Mouse (Mus musculus) layer of hippocampus, postnatal 25 days (tissue): ENCODE measurements around the gene Cyp4b1. TPM values are rescaled to one million over a fixed set of nuclear protein-coding genes. Genes with fewer than 3 reads are reported as not detected.
"Not testable (repeated sequence)": the region's sequence is repeated elsewhere in the genome, so short reads cannot be mapped to it uniquely, and the experiment has no call there.

Experiments
- DNase-seq, 2 experiments: peaks; one replicate each; pipeline ENCODE4 v3.0.0; 2022; ENCODE audit warnings: mixed read lengths in 2 of 2, low spot score in 1 of 2; ENCODE audit errors: extremely low spot score in 1 of 2
- total RNA-seq, 2 experiments: library from RNA; stranded (reverse); gene quantifications; 2 replicates each; pipeline ENCODE4 v1.2.3; 2021

Cyp4b1 gene
- 1 to 10 TPM in 1 of 2 experiments, under 1 TPM in 1; 0.87 to 1.4 TPM for total RNA-seq

DNA sequence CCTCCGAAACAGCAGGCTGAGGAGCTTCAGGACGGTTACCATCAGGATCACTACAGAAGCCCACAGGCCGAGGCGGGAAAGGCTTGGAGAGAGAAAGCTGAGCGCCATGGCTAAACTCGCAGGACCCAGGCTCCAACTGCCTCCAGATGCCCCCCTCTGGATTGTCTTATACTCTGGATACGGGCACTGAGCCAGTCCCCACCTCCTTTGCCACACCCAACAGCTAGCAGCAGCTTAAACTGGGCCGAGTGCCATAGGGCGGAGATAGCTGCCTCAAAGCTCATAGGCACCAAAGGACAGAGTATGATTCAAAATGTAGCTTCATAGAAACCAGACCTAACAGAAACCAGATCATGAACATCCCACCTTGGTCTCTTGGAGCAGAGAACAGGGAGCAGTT is at the start of gene Cyp4b1:
Cyp4b1 (minus strand) TSS at position 144 of the 400 bp plus-strand sequence.
- DNase-seq, result no peak

DNA sequence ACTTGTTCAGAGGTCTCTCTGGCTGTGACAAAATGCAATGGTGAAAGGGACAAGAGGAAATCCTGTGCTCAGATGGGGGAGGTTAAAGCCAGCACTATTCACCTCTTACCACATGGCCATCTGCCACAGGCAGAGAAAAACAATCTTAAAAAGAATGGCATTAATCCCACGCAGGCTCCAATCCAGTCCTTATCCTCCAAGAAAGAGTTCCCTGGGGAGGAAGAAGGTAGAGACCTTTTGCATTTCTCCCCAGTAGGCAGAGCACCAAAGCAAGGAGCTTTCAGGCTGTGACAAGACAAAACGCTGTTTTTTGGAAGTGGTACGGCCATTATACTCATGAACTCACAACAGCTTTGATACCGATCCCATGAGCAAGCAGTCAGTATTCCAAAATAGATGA is 38.8 kb upstream of the Cyp4b1 start:
- DNase-seq, result no peak

DNA sequence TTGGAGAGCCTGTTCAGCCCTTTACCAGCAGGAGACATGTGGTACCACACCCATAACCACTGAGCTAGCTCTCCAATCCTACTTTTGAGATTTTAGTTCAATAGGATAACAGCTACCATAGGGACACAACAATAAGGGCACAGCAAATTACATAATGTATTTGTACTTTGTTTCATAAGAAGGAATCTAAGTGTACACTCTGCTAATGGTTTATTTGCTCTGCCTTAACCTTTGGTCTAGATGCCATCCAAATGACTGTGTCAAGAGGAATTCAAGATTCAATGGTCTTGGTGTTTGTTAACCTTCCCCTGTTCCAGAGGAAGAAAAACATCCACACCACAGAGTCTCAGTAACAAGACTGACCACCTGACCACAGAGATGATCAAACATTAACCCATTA is 11.7 kb upstream of the Cyp4b1 start:
- DNase-seq, result no peak

DNA sequence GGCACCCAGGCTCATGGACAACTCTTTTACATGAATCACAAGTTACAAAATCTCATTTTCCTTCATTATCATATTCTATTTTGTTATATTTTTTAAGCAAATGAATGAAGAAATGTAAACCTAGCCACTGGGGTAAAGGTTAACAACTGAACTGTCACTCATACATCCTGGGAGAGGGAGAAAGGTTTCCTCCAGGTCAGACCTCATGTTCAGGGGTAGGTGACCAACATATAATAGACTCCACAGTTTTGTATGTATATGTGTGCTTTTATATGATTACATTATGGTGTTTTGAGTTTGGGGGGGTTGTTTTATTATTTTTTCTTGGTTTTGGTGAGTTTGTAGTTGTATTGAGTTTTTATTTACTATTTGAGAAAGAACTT is 10.3 kb upstream of the Cyp4b1 start:
- no peak for DNase-seq

DNA sequence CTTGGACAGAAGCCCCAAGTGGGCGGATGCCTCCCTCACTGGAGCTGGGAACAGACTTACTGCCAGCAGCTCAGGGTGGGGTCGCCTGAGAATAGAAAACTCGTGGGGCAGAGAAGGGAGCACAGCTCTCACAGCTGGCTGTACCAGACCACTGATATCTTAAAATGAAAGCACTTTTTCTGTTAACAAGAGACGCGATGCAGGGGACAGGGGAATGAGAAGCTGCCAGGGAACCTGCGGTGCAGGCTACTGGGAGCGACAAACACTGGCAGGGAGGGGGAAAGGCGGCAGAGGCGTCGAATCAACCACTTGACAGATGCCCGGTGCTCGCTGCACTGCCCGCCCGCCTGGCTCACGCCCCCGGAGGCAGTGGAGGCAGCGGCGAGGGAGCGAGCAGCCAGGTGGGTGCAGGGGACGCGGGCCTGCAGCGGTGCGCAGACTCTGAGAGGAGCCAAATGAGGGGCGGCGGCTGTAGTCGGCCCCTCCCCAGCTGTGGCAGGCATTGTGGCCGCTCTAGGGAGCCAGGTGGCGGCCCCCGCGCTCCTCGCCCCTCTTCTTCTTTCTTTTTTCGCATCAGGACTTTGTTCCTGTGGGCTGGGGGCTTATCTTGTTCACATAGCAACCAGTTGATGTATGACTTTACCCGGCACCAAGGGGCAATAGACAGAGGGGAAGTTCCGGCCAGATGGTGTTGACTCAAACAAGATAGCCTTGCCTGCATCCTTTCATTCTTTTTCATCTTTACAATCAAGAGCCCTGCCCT is 9.8 kb upstream of the Cyp4b1 start:
- peak; percentile 12 to 19 for DNase-seq

GRCm38 (mm10) chr4:115656535-115656922 is 9.0 kb upstream of the Cyp4b1 start:
- not testable (repeated sequence) for DNase-seq

DNA sequence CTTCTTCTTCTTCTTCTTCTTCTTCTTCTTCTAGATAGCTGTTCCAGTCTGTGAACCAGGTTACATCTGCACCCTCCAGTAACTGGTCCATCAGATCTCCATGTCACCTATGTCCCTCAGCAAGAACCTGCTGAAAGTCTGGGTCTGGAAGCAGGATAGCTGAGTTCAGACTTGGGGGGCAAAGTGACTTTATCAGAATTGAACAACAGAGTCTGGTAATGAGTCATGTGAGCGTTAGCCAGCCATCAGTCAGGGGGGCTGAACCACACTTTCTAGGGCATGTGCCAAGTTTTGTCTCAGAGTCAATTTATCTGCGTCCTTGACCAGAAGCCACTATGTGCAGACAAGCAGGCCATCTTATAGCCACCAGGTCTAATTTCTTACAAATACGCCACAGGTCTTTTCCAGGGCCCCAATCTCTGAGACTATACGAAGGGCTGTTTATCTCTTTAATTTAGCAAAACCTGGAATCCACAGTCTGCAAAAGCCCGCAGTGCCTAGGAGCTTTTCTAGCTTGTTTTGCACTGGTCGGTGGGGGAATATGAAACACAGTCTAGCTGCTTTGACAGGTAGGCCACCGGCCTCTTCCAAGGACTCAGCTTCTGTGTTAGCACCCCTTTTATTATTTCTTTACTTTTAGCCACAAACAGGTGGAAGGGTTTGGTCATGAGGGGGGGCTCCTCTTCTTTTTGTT is 8.5 kb upstream of the Cyp4b1 start:
- not testable (repeated sequence) for DNase-seq

- DNase-seq, result no peak
These were observed 3.3 kb upstream of the Cyp4b1 start for GRCm38 (mm10) chr4:115650866-115651265.

DNA sequence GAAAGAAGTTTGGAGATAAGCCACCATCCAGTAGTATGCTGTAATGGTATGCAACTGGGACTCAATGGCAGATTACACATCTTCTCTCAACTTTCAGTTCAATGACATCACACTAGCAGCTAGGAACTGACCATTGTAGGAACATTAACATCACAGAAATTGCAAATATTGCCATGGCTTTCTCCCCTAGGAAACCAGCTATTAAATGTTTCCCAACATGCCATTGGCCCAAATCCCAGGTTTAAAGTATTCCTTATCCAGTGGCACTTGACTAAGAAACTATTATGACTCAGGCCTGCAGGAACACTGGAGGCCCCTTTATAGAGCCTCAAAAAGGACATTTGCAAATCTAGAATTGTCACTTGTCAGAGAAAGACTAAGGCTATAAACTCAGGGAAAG is 1.8 kb upstream of the Cyp4b1 start:
- DNase-seq, result no peak

DNA sequence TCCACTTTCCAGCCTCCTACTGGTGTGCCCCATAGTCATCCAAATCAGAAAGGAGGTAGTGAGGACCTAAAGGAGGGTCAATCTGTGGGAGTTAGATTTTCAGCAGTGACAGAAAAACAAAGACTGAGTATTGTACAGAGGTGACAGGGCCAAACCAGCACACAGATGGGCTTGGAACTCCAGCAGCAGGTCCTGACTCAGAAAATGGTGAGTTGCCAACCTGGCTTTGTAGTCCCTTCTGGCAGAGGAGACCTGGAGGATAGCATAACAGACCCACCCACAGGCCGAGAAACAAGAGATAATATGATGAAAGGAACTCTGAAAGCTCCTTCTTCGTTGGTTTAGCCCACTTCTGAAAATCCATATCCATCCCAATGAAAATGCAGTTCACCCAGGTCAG is 1.2 kb upstream of the Cyp4b1 start:
- no peak for DNase-seq

GRCm38 (mm10) chr4:115645371-115645770 is 2.2 kb downstream of the Cyp4b1 start:
- no peak for DNase-seq

- DNase-seq, result no peak
These were observed 4.4 kb downstream of the Cyp4b1 start for GRCm38 (mm10) chr4:115642967-115643754.

DNA sequence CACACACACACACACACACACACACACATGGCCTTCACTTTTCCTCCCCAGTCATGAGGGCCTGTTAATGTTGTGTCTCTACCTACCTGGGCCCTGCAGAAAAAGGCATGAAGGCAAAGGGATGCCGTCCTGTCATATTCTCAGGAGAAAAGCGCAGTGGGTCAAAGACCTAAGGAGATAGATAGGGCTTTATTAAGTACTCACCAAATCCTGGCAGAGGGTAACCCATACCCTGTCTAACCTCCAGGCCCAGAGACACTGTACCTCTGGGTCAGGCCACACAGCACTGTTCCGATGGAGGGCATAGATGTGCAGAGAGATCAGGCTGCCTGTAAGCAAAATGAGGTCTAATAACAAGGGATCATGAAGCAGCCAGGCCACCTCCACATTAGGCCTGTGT is 22.0 kb downstream of the Cyp4b1 start:
- not testable (repeated sequence) for DNase-seq

- DNase-seq, result no peak
These were observed 33.5 kb downstream of the Cyp4b1 start for GRCm38 (mm10) chr4:115614005-115614404.

DNA sequence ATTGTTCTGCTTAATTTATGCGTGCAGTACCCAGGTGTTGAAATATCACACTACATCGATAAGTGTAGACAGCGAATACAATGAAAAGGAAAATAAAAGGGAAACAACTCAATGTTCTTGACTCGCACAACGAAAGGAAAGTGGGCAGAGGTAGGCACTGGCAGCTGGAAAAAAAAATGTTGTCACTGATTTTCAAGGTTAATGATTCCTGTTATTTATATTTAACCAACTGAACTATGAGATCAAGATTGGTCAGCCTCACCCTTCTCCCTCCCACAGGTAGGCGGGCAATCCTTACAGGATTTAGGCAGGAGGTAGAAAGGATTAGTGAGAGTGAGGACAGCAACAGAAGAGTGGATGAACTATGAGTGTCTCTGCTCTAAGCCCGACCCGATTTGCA is 46.9 kb downstream of the Cyp4b1 start, which contains the start of gene Cyp4a32:
Cyp4a32 (plus strand) TSS at position 359 of the 400 bp plus-strand sequence.
- DNase-seq, result not testable (repeated sequence)

DNA sequence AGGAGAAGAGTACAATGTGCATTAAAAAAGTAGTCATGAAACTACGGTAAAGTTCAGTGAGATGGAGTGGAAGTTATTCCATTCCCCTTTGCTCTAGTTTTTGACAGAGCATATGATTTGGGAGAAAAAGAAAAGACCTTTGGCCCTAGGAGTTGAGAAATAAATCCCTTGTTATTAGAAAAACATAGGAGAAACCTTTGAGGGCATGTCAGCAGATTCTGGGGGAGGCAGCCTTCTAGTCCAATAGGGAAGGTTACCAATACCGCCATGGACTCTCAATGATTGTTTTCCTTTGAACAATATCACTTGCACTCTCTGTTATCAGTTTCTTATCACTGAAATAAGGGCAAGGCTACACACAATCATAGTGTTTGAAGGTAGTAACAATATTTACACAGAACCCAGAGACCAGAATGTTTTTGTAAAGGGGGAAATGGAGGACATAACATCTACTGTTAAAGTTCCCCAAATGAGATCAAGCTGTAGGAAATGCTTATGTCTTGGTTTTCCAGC is 50.6 kb downstream of the Cyp4b1 start:
- DNase-seq, result no peak

DNA sequence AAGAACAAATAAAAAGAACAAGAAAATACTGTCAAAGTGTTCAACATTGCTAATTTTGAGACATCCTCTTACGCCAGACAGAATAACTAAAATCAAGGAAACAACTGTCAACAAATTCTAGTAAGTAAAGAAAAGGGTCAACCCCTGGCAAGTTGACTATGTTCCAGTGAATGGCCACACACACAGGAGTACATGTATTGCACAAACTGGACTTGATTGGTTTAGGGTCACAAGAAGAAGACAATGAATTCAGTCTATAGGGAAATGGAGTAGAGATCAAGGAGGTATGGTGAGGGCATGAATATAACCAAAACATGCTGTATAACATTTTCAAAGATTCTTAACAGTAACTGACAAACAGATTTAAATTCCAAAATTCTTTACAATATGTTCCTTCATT is 51.2 kb downstream of the Cyp4b1 start:
- DNase-seq, result no peak

DNA sequence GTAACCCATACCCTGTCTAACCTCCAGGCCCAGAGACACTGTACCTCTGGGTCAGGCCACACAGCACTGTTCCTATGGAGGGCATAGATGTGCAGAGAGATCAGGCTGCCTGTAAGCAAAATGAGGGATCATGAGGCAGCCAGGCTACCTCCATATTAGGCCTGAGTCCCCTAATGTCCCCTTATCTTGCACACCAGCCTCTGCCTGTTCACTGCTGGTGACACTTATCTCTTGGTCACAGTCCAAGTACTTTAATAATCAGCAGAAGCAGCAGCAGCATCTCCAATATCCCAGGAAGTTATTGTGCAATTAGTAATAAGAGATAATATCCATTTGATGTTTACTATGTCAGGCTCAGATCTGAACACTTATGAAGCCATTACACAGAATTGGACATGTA is 64.5 kb downstream of the Cyp4b1 start:
- DNase-seq, result no peak

DNA sequence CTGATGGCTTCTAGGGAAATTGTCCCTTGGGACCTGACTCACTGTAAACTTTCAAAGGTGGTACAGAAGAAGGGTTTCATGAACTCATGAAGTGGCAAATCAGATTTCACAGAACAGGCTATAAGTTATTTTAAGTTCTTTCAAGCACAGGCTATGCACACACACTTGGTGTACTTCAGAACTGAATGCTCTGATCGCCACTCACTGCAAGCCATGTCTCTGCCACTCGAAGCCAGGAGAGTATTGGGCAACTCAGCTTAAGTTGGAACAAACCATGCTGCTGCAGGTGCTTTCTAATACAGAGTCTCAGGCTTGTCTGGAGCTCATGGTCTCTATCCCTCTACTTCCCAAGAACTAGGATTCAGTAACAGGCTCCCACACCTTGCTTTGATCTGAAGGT is 71.7 kb downstream of the Cyp4b1 start:
- DNase-seq, result no peak

DNA sequence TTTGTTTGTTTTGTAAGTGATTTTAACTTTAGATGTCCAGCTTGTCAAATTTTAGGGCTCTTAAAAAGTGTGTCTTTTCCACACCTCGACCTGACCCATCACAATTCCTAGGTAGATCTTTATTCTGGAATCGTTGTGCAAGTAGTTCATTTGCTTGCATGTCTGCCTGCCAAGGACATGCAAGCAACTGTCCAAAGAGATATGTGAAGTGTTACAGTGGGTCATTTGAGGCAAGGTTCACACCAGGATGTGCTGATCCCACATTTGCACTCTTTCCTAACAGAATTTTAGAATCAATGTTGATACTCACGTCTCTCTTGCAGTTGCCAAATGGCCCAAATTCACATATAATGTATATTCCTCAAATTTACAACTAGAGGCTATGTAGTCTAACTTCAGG is 72.3 kb downstream of the Cyp4b1 start:
- DNase-seq, result no peak
